Mouse (Mus musculus) limb, embryonic 13.5 days (tissue): ENCODE measurements around the gene Ankrd1. TPM values are rescaled to one million over a fixed set of nuclear protein-coding genes. Genes with fewer than 3 reads are reported as not detected.

ENCODE experiments used
- ATAC-seq: fragments of 200-750 bp; cut with Nextera tagmentation; 2 replicates; pipeline ENCODE4 v1.8.0; 2017; ENCODE audit warnings: low read depth, moderate number of reproducible peaks, moderate TSS enrichment; ENCODE audit not compliant: low FRiP score
- H3K27ac ChIP-seq: fragments of 300-500 bp; sonication (generic); 2 replicates; pipeline ENCODE4 v1.5.1; 2015; ENCODE audit warnings: inconsistent platforms, mild to moderate bottlenecking, moderate library complexity
- H3K27me3 ChIP-seq: fragments of 300-500 bp; sonication (generic); 2 replicates; pipeline ENCODE4 v1.6.1; 2015; ENCODE audit warnings: mild to moderate bottlenecking, inconsistent platforms
- H3K36me3 ChIP-seq: fragments of 300-500 bp; sonication (generic); 2 replicates; pipeline ENCODE4 v1.6.1; 2015; ENCODE audit warnings: inconsistent platforms, mild to moderate bottlenecking, moderate library complexity
- H3K4me1 ChIP-seq: fragments of 300-500 bp; sonication (generic); 2 replicates; pipeline ENCODE4 v1.6.1; 2015; ENCODE audit warnings: inconsistent platforms
- H3K4me2 ChIP-seq: fragments of 300-500 bp; sonication (generic); replicated peaks from 2 replicates; pipeline ENCODE4 v1.6.1; 2015; ENCODE audit warnings: inconsistent platforms, mild to moderate bottlenecking, moderate library complexity
- H3K4me3 ChIP-seq: fragments of 300-500 bp; sonication (generic); 2 replicates; pipeline ENCODE4 v1.5.1; 2015; ENCODE audit warnings: moderate library complexity, mild to moderate bottlenecking, inconsistent platforms
- H3K9ac ChIP-seq: fragments of 300-500 bp; sonication (generic); 2 replicates; pipeline ENCODE4 v1.6.1; 2015; ENCODE audit warnings: mild to moderate bottlenecking, inconsistent platforms
- H3K9me3 ChIP-seq: fragments of 300-500 bp; sonication (generic); 2 replicates; pipeline ENCODE4 v1.6.1; 2016; ENCODE audit warnings: inconsistent platforms
- WGBS: fragments of 180-500 bp; shearing (Covaris S2); methylation state at CpG from one replicate; pipeline ENCODE4 v1.1.7; 2015; 5-methylcytosine and 5-hydroxymethylcytosine counted together
- polyA plus RNA-seq: library from polyadenylated mRNA; unstranded; fragments of >200 nt; fragmentation: Nextera tagmentation; extraction: Ambion mirVana; gene quantifications from 2 replicates; pipeline ENCODE4 v1.2.1, GENCODE M21; 2015

The Ankrd1 gene
- polyA plus RNA-seq, result 1.7 and 2.8 TPM in 2 replicates

DNA sequence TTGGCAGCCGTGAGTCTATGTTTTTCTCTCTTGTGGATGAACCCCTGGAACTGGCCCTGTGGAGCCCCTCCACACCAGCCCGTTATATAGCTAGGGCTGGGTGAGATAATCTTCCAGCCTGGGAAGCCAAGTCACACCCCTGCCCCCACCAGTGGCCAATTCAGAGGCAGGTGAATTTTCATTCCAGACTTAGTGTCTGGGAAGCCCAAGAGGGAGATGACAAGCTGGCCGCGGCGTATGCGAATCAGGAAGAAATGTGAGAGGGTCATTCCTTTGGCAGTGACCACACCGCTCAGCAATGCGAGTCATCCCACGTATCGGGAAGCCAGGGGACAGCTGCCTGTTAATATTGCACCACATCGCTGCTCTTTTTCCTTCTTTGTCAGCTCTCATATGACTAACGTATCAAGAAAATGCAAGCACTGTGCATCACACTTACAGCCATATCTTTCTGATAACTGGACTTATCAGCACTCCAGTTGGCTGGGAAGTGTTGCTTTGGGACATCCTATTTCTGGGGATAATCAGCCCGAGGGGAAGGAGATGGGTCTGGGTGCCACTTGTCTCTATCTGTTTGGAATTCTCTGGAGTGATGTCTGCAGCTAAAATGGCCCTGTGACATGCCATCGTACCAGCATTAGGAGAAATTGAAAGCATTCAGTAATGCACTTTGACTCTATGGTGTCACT, at the start of gene Ankrd1:
TSS of gene Ankrd1 (minus strand) at position 317 of the 689 bp plus-strand sequence.
- Histone ChIP-seq H3K9ac (no peak within 1 kb of the TSS), H3K4me2 (no peak within 1 kb of the TSS), H3K4me1 (no peaks in the 10 kb centered on the region), H3K36me3 (no peaks in the 10 kb centered on the region), H3K4me3 (no peak within 1 kb of the TSS), H3K27ac (no peak within 1 kb of the TSS), H3K27me3 (no peaks in the 10 kb centered on the region), H3K9me3 (peaks cover 9% of the 10 kb centered on the region; the same call in 1 of the 2 replicates)
- WGBS, result 79% methylated on average over 14 of the region's 14 CpGs
- ATAC-seq, result peak; percentile 76

GRCm38 (mm10) chr19:36169101-36169500, 49.2 kb upstream of the Ankrd1 start:
- Histone ChIP-seq H3K27ac (no peak overlapping the region), H3K4me1 (0 out of 2 replicates have a peak, but pooled peaks cover 4% of the 10 kb centered on the region), H3K9me3 (peaks cover 4% of the 10 kb centered on the region; the same call in 1 of the 2 replicates), H3K9ac (no peak overlapping the region), H3K4me3 (no peak overlapping the region), H3K36me3 (no peaks in the 10 kb centered on the region), H3K27me3 (no peaks in the 10 kb centered on the region), H3K4me2 (no peak overlapping the region)
- ATAC-seq, result no peak
- WGBS, result 81% methylated on average over 2 of the region's 2 CpGs

GRCm38 (mm10) chr19:36168121-36168520, 48.2 kb upstream of the Ankrd1 start:
- ATAC-seq, result no peak
- H3K9me3 ChIP-seq, result peaks cover 4% of the 10 kb centered on the region; the same call in 1 of the 2 replicates
- H3K36me3 ChIP-seq, result no peaks in the 10 kb centered on the region
- WGBS, result 60% methylated on average over 4 of the region's 4 CpGs
- no peak overlapping the region for H3K4me3 ChIP-seq
- no peaks in the 10 kb centered on the region for H3K27me3 ChIP-seq
- H3K4me2 ChIP-seq, result no peak overlapping the region
- H3K4me1 ChIP-seq, result 0 out of 2 replicates have a peak, but pooled peaks cover 4% of the 10 kb centered on the region
- no peak overlapping the region for H3K9ac ChIP-seq
- H3K27ac ChIP-seq, result no peak overlapping the region

GRCm38 (mm10) chr19:36167291-36167896, 47.5 kb upstream of the Ankrd1 start:
- no peaks in the 10 kb centered on the region for H3K36me3 ChIP-seq

GRCm38 (mm10) chr19:36166401-36167160, 46.7 kb upstream of the Ankrd1 start:
- H3K36me3 ChIP-seq, result no peaks in the 10 kb centered on the region
- no peak overlapping the region for H3K4me2 ChIP-seq
- no peak overlapping the region for H3K27ac ChIP-seq
- no peak overlapping the region for H3K9ac ChIP-seq
- no peak overlapping the region for H3K4me3 ChIP-seq
- 0 out of 2 replicates have a peak, but pooled peaks cover 4% of the 10 kb centered on the region for H3K4me1 ChIP-seq
- H3K9me3 ChIP-seq, result peaks cover 4% of the 10 kb centered on the region; the same call in 1 of the 2 replicates
- 88% methylated on average over 6 of the region's 6 CpGs for WGBS
- ATAC-seq, result no peak
- no peaks in the 10 kb centered on the region for H3K27me3 ChIP-seq

More at GRCm38 (mm10) chr19:36167291-36167896, 47.5 kb upstream of the Ankrd1 start:
- no peak overlapping the region for H3K27ac ChIP-seq
- no peak overlapping the region for H3K4me2 ChIP-seq
- H3K9me3 ChIP-seq, result peaks cover 4% of the 10 kb centered on the region; the same call in 1 of the 2 replicates
- 79% methylated on average over 6 of the region's 6 CpGs for WGBS
- H3K27me3 ChIP-seq, result no peaks in the 10 kb centered on the region
- H3K4me1 ChIP-seq, result 0 out of 2 replicates have a peak, but pooled peaks cover 4% of the 10 kb centered on the region
- H3K9ac ChIP-seq, result no peak overlapping the region
- ATAC-seq, result no peak
- no peak overlapping the region for H3K4me3 ChIP-seq

DNA sequence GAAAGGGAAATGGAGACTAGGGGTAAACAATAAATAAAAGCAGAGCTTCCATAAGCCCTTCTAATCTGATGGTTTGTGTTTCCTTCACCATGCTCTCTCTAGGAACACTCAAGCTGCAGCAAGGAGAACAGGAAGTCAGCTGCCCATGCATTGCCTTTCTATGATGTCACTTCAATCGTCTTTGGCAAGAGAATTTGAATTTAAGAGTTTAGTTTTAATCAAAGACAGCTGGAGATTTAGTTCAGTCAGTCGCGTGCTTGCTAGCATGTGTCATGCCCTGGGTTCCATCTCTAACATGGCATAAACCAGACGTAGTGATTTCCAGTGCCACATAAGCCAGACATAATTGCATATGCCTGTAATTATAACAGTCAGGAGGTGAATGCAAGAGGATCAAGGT, 45.5 kb upstream of the Ankrd1 start:
- no peak overlapping the region for H3K4me3 ChIP-seq
- WGBS, result 29% methylated on average over 4 of the region's 4 CpGs
- no peaks in the 10 kb centered on the region for H3K36me3 ChIP-seq
- 0 out of 2 replicates have a peak, but pooled peaks cover 4% of the 10 kb centered on the region for H3K4me1 ChIP-seq
- H3K27me3 ChIP-seq, result no peaks in the 10 kb centered on the region
- no peak for ATAC-seq
- no peak overlapping the region for H3K4me2 ChIP-seq
- no peak overlapping the region for H3K27ac ChIP-seq
- no peak overlapping the region for H3K9ac ChIP-seq
- H3K9me3 ChIP-seq, result no peaks in the 10 kb centered on the region

DNA sequence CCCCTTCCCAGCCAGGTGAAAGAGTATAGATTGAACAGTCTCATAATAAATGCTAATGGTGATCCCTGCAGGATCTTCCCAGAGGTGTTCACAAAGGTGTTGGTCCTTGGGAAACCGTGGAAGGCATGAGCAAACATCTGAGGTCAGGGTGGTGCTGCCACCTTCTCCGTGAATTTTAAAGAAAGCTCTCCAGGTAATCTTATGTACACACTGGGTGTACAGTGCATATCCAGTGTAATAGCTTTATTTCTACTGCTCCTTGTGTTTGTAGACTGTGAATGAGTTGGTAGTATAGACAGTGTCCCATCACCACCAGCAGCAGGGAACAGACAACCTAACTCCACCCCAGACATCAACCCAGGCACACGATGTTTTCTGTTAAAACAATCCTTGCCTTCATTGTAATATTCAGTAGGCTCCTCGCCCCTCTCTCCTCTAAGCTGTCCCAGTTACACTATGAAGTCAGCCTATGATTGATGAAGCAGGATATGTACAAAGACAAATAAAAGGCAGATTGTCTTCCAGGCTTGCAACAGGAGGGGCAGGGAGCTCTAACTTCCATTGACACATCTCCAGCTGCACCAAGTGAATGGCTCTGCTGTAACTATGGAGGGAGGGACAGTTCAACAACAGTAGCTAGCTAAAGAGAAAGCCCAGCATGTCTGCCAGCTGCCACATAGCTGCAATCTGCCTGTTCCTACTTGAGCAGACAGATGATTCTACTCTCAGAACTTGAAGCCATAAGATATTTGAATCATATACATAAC, 30.5 kb upstream of the Ankrd1 start:
- H3K27me3 ChIP-seq, result no peaks in the 10 kb centered on the region
- no peak overlapping the region for H3K4me2 ChIP-seq
- no peaks in the 10 kb centered on the region for H3K9me3 ChIP-seq
- H3K27ac ChIP-seq, result no peak overlapping the region
- 73% methylated on average over 4 of the region's 4 CpGs for WGBS
- no peaks in the 10 kb centered on the region for H3K4me1 ChIP-seq
- H3K36me3 ChIP-seq, result no peaks in the 10 kb centered on the region
- H3K4me3 ChIP-seq, result no peak overlapping the region
- ATAC-seq, result no peak
- H3K9ac ChIP-seq, result no peak overlapping the region

- Histone ChIP-seq H3K4me3 (no peak overlapping the region), H3K4me1 (no peaks in the 10 kb centered on the region), H3K9ac (no peak overlapping the region), H3K36me3 (no peaks in the 10 kb centered on the region), H3K4me2 (no peak overlapping the region), H3K27me3 (no peaks in the 10 kb centered on the region), H3K27ac (no peak overlapping the region), H3K9me3 (peaks cover 6% of the 10 kb centered on the region; the same call in 1 of the 2 replicates)
- WGBS, result 84% methylated on average over 6 of the region's 6 CpGs
- no peak for ATAC-seq
These were observed 28.7 kb upstream of the Ankrd1 start for GRCm38 (mm10) chr19:36148578-36148977.

DNA sequence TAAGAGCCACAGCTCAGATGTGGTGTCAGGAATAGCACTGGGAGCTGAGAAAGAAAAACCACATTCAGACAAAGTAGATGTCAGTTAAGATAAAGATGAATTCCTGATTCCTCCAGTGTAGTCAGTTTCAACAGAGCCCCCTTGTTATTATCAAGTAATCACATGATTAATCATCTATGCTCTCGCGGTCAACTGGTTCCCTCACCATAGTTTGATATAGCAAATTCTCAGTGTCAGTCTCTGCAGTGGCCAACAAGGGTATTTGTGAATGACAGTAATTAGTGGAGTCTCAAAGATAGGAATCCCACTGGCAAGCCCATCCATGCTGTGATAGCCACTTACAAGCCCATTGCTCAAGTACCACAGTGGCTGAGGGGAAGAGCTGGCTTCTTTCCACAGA, 23.7 kb upstream of the Ankrd1 start:
- Histone ChIP-seq H3K4me2 (no peak overlapping the region), H3K9ac (no peak overlapping the region), H3K27ac (no peak overlapping the region), H3K4me1 (no peaks in the 10 kb centered on the region), H3K27me3 (no peaks in the 10 kb centered on the region), H3K4me3 (no peak overlapping the region), H3K9me3 (peaks cover 6% of the 10 kb centered on the region; the same call in 1 of the 2 replicates), H3K36me3 (no peaks in the 10 kb centered on the region)
- WGBS, result 94% methylated on average over 2 of the region's 2 CpGs
- no peak for ATAC-seq

DNA sequence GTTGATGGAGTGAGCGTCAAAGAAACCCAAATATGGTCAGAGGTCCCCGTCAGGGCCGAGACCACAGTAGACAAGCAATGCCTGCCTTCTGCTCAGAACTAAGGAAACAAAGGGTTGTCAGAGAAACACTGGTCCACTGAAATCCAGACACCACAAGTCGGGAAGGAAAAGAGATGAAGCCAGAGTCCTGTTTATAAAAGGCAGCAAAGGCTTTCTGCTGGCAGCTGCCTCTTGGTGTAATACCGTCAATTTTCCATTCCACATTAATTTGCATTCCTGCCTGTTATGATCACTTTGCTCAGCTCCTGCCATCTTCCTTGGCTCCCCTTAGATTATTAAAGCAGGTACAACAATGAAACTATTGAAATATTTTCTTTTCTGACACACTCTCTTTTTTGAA, 13.8 kb upstream of the Ankrd1 start:
- 54% methylated on average over 5 of the region's 5 CpGs for WGBS
- Histone ChIP-seq H3K4me1 (peaks cover 4% of the 10 kb centered on the region; the same call in 1 of the 2 replicates), H3K27me3 (no peaks in the 10 kb centered on the region), H3K9me3 (no peaks in the 10 kb centered on the region), H3K27ac (no peak overlapping the region), H3K36me3 (no peaks in the 10 kb centered on the region), H3K4me2 (no peak overlapping the region), H3K9ac (no peak overlapping the region), H3K4me3 (no peak overlapping the region)
- no peak for ATAC-seq

DNA sequence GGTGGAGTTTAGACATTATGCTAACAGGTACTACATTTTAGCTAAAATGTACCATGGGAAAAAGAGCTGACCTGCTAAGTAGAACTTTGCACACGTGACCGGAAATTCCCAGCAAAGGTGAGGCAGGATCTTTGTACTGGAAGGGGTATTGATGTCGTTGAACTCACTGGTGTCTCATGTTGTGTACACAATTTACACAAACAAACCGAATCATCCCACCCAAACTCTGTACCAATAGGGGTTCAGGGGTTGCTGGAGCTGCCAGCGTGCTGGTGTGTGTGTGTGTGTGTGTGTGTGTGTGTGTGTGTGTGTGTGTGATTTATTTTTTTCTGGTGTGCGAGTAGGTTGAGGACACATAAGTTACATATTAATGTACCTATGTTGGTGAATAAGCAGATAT, 13.2 kb upstream of the Ankrd1 start:
- ATAC-seq, result no peak
- Histone ChIP-seq H3K4me3 (no peak overlapping the region), H3K9me3 (no peaks in the 10 kb centered on the region), H3K36me3 (no peaks in the 10 kb centered on the region), H3K9ac (no peak overlapping the region), H3K27me3 (no peaks in the 10 kb centered on the region), H3K4me2 (no peak overlapping the region), H3K27ac (no peak overlapping the region), H3K4me1 (peaks cover 4% of the 10 kb centered on the region; the same call in 1 of the 2 replicates)
- WGBS, result 83% methylated on average over 6 of the region's 6 CpGs
